Mouse (Mus musculus) left cerebral cortex, adult 18-20 months (tissue): Measurements from ENCODE around the gene Slc16a7. TPM values are rescaled to one million over a fixed set of nuclear protein-coding genes. Genes with fewer than 3 reads are reported as not detected.

Experiments used
- DNase-seq, 2 experiments: peaks; one replicate each; pipeline ENCODE4 v3.0.0; 2021 to 2022; ENCODE audit warnings: low spot score in 2 of 2, mixed read lengths in 1 of 2
- total RNA-seq, 2 experiments: library from RNA; stranded (reverse); gene quantifications; 2 replicates each; pipeline ENCODE4 v1.2.3; 2021

Gene Slc16a7
- total RNA-seq, 2 experiments from 2014 or later = 46.8 to 53.9 TPM

- no peak for DNase-seq
Observed at GRCm38 (mm10) chr10:125187544-125187943, 201.7 kb downstream of the Slc16a7 start.

- no peak for DNase-seq
Observed at GRCm38 (mm10) chr10:125185387-125185786, 203.9 kb downstream of the Slc16a7 start.

DNA sequence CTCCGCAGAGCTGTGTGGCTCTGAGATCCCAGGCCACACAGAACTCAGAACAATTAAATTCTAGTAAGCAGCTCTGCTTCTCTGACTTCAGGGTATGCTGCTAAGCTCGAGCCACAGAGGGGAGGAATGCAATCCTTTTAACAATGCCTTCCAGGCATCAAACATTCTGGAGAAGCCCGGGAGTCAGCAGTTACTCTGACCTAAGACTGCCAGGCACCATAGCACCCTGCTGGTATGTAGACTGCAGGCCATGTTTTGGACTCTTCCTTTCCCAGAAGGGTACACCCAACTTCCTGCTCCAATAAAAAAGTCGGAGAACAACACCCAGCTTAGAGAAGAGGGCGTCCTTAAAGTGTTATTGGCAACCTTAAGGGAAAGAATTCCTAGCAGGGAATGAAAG, 205.1 kb downstream of the Slc16a7 start:
- DNase-seq = no peak

DNA sequence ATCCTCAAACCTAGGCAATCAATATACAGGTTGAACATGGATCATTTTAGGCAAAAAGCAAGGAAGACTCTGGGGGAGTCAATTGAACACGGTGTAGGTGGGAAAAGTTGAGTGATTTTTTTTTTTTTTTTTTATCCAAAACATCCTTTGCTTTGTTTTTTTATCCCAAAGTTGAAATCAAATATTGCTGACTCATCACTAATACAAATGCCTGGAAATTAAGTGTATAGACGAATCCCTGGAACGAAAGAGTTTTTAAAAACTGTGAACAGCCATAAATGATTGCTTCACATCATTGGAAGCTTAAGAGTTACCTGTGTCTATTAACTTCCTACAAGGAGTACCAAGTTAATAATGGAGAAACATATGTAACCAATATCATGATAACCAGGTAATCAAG, 206.7 kb downstream of the Slc16a7 start:
- no peak for DNase-seq

GRCm38 (mm10) chr10:125177782-125178181, 211.5 kb downstream of the Slc16a7 start:
- DNase-seq = no peak

DNA sequence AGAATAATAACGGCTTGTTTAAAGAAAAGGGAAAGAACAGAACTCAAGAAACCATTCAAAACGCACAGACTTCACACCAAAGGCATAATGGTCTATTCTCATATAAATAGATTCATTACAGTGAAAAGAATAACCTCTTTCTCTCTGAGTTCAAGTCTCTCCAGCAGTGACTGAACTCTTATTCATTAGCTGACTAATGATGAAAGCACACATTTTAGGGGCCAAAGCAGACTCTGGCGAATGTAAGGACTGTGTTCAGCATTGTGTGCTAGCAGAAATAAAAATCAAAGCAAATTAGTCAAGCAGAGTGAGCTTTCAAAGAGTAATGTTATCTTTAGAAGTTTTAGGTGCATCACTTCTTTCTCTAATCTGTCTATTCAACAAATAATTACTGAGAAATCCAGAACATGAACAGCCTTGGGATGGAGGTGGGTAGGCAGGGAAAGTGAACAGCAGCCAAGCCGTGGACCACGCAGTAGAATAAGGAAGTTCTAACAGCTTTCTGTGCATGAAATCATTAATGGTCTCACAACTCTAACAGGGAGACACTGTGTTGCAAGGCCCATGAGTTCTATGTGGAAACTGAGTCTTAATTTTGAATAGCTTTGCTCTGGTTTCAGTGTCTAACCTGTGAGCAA, 214.1 kb downstream of the Slc16a7 start:
- DNase-seq = no peak

DNA sequence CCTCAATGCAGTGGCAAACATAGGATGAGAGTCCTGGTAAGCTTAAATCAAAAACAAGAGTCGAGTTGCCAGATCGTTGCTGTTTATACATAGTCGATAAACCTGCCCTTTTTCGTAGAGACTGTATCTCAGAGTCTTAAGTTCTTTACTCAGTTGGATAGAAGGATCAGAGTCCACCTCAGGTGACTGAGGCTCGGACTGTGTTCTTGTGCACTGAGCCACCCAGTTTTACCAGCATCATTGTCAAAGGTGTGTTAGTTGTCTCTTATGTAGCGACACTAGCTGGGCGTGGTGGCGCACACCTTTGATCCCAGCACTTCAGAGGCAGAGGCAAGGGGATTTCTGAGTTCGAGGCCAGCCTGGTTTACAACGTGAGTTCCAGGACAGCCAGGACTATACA, 217.6 kb downstream of the Slc16a7 start:
- no peak for DNase-seq

DNA sequence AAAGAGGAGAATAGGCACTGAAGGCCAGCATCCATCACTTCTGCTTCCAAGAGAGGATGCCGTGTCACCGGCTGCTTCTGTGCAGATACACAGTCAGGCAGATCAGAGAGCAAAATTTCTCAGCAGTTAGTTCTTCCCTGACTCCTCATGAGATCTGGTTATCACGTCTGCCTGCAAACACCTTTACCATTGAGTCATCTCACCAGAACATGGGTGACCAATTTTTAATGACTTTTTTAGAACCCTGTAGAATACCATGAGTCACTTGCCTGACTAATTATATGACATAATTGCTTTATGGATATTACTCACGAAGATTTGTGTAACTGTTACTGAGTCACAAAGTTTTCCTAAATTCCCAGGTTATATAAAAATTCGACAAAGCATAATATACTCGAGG, 218.1 kb downstream of the Slc16a7 start:
- DNase-seq = no peak
